Mouse (Mus musculus) effector memory CD4-positive, alpha-beta T cell, adult 7 months (primary cell): ENCODE measurements around the gene Bpifa3. TPM values are rescaled to one million over a fixed set of nuclear protein-coding genes. Genes with fewer than 3 reads are reported as not detected.

Experiments
- polyA plus RNA-seq: library from polyadenylated mRNA; unstranded; fragments of 100-300 nt; shearing (Covaris generic); gene quantifications from one replicate; pipeline ENCODE4 v1.2.1, GENCODE M21; 2017

Gene Bpifa3
- polyA plus RNA-seq: not detected

GRCm38 (mm10) chr2:154130120-154130519, at the start of gene Bpifa3:
Gene Bpifa3, plus strand, starts transcription at chr2:154130336.

GRCm38 (mm10) chr2:154142580-154142979, 12.4 kb downstream of the Bpifa3 start, which contains the start of gene Bpifa1:
Gene Bpifa1, plus strand, starts transcription at chr2:154142880.

GRCm38 (mm10) chr2:154162307-154162706, 32.2 kb downstream of the Bpifa3 start, which contains the start of gene Bpifa5:
Gene Bpifa5, plus strand, starts transcription at chr2:154162607.

Other genes starting within 250 kb of the Bpifa3 start
- gene Bpifb6, start 229.9 kb upstream of the Bpifa3 start, polyA plus RNA-seq: not detected
- gene Bpifb3, start 212.1 kb upstream of the Bpifa3 start, polyA plus RNA-seq: not detected
- gene Bpifb4, start 192.1 kb upstream of the Bpifa3 start, polyA plus RNA-seq: not detected
- gene Bpifa6, start 155.4 kb upstream of the Bpifa3 start, polyA plus RNA-seq: not detected
- not detected for gene Bpifa2, start 122.1 kb upstream of the Bpifa3 start, polyA plus RNA-seq
- gene Bpifa1, start 12.5 kb downstream of the Bpifa3 start, polyA plus RNA-seq: not detected
- gene Bpifa5, start 32.3 kb downstream of the Bpifa3 start, polyA plus RNA-seq: not detected
- gene Bpifb1, start 60.5 kb downstream of the Bpifa3 start, polyA plus RNA-seq: not detected
- gene Bpifb5, start 93.4 kb downstream of the Bpifa3 start, polyA plus RNA-seq: 0.30 TPM
- gene Bpifb9a, start 127.5 kb downstream of the Bpifa3 start, polyA plus RNA-seq: not detected
- gene Bpifb9b, start 176.9 kb downstream of the Bpifa3 start, polyA plus RNA-seq: not detected
- gene Cdk5rap1, start 242.7 kb downstream of the Bpifa3 start, polyA plus RNA-seq: 17.9 TPM